Mouse (Mus musculus) yolk sac, embryonic 10.5 days (tissue): ENCODE measurements around the gene Uqcrc2.

ENCODE experiments used
- DNase-seq: peaks from one replicate; pipeline ENCODE4 v3.0.0-alpha.2; 2017; ENCODE audit warnings: low spot score

Gene Uqcrc2

GRCm38 (mm10) chr7:120690634-120691033 lies 55.7 kb downstream of the Uqcrc2 start:
- DNase-seq = no peak

GRCm38 (mm10) chr7:120693831-120694375 lies 58.9 kb downstream of the Uqcrc2 start:
- DNase-seq = no peak

- DNase-seq = no peak
Measured at GRCm38 (mm10) chr7:120695196-120695595, 60.2 kb downstream of the Uqcrc2 start.

DNA sequence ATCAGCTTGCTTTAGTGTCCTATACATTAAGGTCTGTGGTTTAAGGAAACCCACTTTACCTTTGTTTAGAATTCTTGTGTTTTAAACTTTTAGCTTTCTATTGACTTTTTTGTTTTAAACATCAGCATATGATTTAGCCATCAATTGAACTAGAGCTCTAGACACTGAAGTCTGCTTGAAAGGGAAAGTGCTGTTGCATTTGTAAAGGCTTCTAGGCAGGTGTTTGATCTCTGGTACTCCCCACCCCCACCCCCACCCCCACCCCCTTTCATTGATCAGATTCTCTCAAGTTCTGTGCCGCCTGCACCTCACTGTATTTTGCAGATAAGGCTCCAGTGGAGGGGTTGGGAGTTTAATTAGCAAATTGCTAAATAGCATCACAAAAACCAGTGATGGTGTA lies 60.7 kb downstream of the Uqcrc2 start:
- no peak for DNase-seq

- no peak for DNase-seq
Measured at GRCm38 (mm10) chr7:120696331-120696730, 61.4 kb downstream of the Uqcrc2 start.

GRCm38 (mm10) chr7:120699586-120699985 lies 64.6 kb downstream of the Uqcrc2 start:
- DNase-seq = no peak

DNA sequence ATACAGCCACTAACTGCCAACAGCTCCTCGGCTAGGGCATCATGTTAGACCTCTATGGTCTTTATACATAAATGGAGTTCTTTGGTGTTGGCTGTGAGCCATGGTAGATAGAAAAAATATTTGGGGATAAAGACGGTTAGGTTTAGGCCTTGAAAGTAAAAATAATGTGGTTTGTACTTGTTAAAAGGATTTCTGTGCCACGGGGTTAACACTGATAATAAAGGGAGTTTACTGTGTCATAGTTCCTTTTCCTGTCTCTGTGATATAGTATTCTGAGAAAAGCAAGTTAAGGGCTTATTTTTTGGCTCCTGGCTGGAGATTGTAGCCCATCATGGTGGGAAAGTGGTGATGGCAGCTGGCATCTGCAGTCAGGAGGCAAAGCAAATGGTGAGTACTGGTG lies 68.9 kb downstream of the Uqcrc2 start:
- no peak for DNase-seq
